Mouse (Mus musculus) skeletal muscle tissue, adult 2 months (tissue): ENCODE measurements around the gene Zdhhc9.
"Not testable (repeated sequence)": the region's sequence is repeated elsewhere in the genome, so short reads cannot be mapped to it uniquely, and the experiment has no call there.

ENCODE experiments used
- DNase-seq: peaks from one replicate; pipeline ENCODE4 v3.0.0-alpha.2; 2012; ENCODE audit warnings: low read depth, low spot score

Zdhhc9 gene

GRCm38 (mm10) chrX:48208519-48209185 is at the start of gene Zdhhc9:
Zdhhc9 (minus strand) TSS chrX:48208878.
- peak; percentile 80 for DNase-seq

DNA sequence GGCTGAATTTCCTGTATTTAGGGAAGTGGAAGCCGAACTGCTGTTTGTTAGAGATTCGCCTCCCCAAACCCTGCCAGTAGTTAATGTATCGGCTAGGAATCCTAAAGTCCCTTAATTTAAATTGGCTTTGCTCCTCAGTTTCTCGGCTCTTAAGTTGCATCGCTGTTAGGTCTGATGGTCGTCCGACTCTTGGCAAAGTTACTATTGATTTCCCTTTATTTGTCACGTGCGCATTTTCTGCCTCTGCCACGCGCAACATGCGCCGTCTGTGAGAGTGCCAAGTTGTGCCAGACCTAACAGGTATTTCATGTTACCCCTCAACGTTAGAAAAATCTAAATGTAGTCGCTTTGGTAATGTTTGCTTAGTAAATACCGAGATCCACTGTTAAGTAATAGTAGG is 48.3 kb upstream of the Zdhhc9 start:
- peak; percentile 0 for DNase-seq

- peak; percentile 93 for DNase-seq
These were observed 47.9 kb upstream of the Zdhhc9 start, which contains the start of gene Utp14a for GRCm38 (mm10) chrX:48256468-48257007. Utp14a (plus strand) TSS chrX:48256862.

- DNase-seq, result no peak
These were observed 47.3 kb upstream of the Zdhhc9 start for GRCm38 (mm10) chrX:48255830-48256428.

GRCm38 (mm10) chrX:48234417-48234816 is 25.7 kb upstream of the Zdhhc9 start:
- peak; percentile 18 for DNase-seq

DNA sequence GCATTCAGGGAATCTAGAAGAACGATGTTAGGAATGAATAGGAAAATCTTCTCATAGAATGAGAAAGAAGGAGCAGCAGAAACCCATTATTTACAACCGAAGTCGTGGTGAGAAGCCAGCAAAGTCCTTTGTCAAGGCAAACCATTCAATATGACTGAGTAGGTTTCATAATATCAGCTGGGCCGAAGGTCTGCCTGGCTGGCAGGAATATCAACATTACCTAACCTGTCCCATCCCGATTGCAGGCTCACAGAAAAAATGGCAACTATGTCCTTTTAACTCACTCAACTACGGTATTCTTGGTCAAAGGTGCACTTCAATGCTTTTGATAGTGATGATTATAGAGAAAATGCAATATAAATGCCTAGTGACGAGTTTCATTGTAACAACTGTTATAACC is 17.5 kb upstream of the Zdhhc9 start:
- no peak for DNase-seq

DNA sequence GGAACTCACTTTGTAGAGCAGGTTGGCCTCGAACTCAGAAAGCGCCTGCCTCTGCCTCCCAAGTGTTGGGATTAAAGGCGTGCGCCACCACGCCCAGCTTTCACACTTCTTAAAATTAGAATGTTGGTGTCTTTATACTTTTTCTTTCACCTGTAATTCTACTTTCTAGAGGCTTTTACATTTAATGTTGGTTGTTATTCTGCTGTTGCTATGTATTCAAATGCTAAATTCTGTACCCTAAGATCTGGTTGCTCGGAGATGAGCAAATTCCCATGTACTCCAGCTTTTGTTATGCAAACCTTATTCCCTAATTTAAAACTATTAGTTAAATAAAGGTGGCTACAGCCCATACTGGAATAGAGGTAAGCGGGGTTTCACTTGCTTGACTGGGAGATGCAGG is 14.0 kb upstream of the Zdhhc9 start:
- DNase-seq, result no peak

- DNase-seq, result no peak
These were observed 10.8 kb upstream of the Zdhhc9 start for GRCm38 (mm10) chrX:48219468-48219867.

GRCm38 (mm10) chrX:48209746-48210145 is 1.1 kb upstream of the Zdhhc9 start:
- not testable (repeated sequence) for DNase-seq

GRCm38 (mm10) chrX:48207761-48208487 is 754 bp downstream of the Zdhhc9 start:
- peak; percentile 1 for DNase-seq

DNA sequence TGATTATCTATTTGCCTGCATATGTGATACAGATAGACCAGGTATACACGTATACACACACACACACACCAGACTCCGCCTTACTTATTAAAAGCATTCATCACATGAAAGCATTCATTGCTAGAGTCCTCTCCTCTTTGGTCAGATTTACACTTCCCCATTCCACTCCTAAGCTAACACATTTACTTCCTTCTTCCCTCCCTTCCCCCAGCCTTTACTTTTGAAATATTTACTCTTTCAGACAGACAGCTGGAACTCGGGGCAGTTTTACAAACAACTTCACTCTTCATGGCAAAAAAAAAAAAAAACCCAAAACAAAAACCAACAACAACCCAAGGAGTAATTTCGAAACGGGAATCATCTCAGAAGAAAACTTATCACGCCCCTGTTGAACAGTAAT is 4.2 kb downstream of the Zdhhc9 start:
- DNase-seq, result no peak

- no peak for DNase-seq
These were observed 4.9 kb downstream of the Zdhhc9 start for GRCm38 (mm10) chrX:48203763-48204162.

- no peak for DNase-seq
These were observed 5.7 kb downstream of the Zdhhc9 start for GRCm38 (mm10) chrX:48202995-48203394.

DNA sequence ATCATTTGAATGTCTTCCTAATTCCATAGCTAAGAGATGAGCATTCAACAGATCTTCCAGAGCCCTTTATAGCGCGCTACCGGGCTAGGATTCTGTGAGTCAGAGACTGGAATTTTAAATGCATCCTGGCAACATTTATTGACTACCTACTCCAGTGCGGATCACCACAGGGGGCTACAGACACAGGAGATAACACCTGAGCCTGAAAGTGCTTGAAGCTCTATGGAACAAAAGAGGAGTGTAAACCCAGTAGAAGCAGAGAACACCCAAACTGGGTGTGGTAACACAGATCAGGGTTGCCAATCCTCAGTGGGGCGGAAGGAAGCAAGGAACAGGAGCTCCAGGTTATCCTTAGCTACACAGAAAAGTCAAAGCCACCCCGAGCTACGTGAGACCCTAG is 6.2 kb downstream of the Zdhhc9 start:
- no peak for DNase-seq

DNA sequence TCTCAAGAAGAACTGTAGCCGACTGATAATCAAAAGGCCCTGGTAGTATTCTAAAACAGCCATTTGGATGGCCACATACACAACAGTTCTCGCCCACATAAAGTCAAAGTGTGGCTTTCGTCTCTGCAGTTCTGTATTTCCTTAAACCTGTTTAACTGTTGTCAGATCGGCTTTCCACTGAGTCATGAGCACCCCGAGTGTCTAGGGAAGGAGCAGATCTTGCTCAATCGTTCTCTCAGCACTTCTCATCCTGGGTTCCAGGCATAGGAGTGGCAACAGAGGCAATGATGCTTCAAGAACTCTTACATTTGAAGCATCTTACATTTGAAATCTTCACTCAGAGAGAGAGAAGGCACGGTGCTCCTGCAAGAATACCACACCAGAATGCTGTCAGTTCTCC is 6.7 kb downstream of the Zdhhc9 start:
- no peak for DNase-seq

DNA sequence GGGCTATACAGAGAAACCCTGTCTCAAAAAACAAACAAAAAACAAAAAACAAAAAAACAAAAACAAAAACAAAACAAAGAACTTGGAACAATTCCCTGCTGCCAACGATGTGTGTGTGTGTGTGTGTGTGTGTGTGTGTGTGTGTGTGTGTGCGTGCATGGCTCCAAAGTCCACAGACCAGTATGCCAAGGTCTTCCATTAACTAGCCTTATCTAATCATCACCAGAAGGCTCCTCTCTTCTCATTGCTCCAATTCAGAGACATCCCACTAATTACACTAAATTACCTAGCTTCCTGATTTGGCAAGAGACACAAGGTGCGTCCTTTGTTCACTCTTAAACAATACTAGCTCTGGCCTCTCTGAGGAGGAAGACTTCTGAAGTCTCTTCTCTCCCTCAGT is 8.0 kb downstream of the Zdhhc9 start:
- DNase-seq, result no peak

- DNase-seq, result no peak
These were observed 9.7 kb downstream of the Zdhhc9 start for GRCm38 (mm10) chrX:48199026-48199425.

GRCm38 (mm10) chrX:48197856-48198255 is 10.8 kb downstream of the Zdhhc9 start:
- DNase-seq, result no peak

- DNase-seq, result no peak
These were observed 15.2 kb downstream of the Zdhhc9 start for GRCm38 (mm10) chrX:48193235-48194152.

DNA sequence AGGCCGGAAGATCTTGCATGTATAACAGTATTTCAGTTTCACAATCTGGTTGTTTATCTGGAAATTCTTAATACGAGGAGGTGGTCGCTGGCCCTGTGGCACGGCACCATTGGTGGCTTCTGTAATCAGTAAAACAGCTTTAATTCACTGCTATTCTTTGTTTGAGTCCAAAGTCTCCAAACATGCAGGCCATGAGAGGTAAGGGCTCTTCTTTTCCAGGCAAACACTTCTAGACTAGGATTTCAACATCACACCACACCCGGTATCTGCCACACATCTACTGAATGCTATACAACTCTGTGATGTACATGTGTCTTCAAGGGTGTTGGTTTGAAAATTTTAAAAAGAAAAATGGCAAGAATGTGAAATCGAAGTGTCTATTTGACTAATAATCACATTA is 17.4 kb downstream of the Zdhhc9 start:
- DNase-seq, result no peak

GRCm38 (mm10) chrX:48184703-48185102 is 24.0 kb downstream of the Zdhhc9 start:
- no peak for DNase-seq
